Mouse (Mus musculus) small intestine, adult 2 months (tissue): ENCODE data around the gene Slc44a2. TPM values are rescaled to one million over a fixed set of nuclear protein-coding genes. Genes with fewer than 3 reads are reported as not detected.

Source experiments
- H3K27ac ChIP-seq: fragments of 200-500 bp; 2 replicates; pipeline ENCODE4 v1.5.1; 2012; ENCODE audit warnings: low read depth, low read length, control low read depth, inconsistent platforms; ENCODE audit not compliant: insufficient read depth
- H3K27me3 ChIP-seq: fragments of 200-500 bp; 2 replicates; pipeline ENCODE4 v1.6.1; 2012; ENCODE audit warnings: mild to moderate bottlenecking, moderate library complexity, low read length, inconsistent platforms; ENCODE audit not compliant: control insufficient read depth, insufficient read depth
- H3K36me3 ChIP-seq: fragments of 200-500 bp; 2 replicates; pipeline ENCODE4 v1.6.1; 2012; ENCODE audit warnings: mild to moderate bottlenecking, low read length, control low read depth, inconsistent platforms; ENCODE audit not compliant: control insufficient read depth, insufficient read depth
- H3K4me1 ChIP-seq: fragments of 200-500 bp; 2 replicates; pipeline ENCODE4 v1.6.1; 2012; ENCODE audit warnings: low read length, inconsistent platforms, mixed read lengths; ENCODE audit not compliant: control insufficient read depth, insufficient read depth, insufficient read length
- H3K4me3 ChIP-seq: fragments of 200-500 bp; 2 replicates; pipeline ENCODE4 v1.5.1; 2012; ENCODE audit warnings: low read depth, mild to moderate bottlenecking, control low read depth, inconsistent platforms, low read length, moderate library complexity
- CTCF ChIP-seq: fragments of 200-500 bp; IDR thresholded peaks from 2 replicates; pipeline ENCODE4 v1.5.1; 2012; ENCODE audit warnings: low read depth, mild to moderate bottlenecking, control low read depth, inconsistent platforms, low read length, moderate library complexity, mixed read lengths; ENCODE audit not compliant: insufficient replicate concordance, insufficient read length; ENCODE audit errors: extremely low read depth
- POLR2A ChIP-seq: fragments of 200-500 bp; IDR thresholded peaks from 2 replicates; pipeline ENCODE4 v1.6.1; 2012; ENCODE audit warnings: low read depth, mild to moderate bottlenecking, control low read depth, inconsistent platforms, low read length, moderate library complexity
- WGBS: fragments of 180-500 bp; shearing (Covaris S2); methylation state at CpG from one replicate; pipeline ENCODE4 v1.1.7; 2018; 5-methylcytosine and 5-hydroxymethylcytosine counted together
- polyA plus RNA-seq: library from polyadenylated mRNA; depleted of rRNA; stranded (reverse); fragments of >200 nt; gene quantifications from 2 replicates; pipeline ENCODE4 v1.2.3, GENCODE M21; 2012; rRNA removed

Gene Slc44a2
- 11.9 and 12.7 TPM in 2 replicates for polyA plus RNA-seq

- Histone ChIP-seq H3K27me3 (no peaks in the 10 kb centered on the region), H3K27ac (peak within 1 kb of the TSS; percentile 50), H3K4me3 (peak within 1 kb of the TSS; percentile 77), H3K36me3 (no peaks in the 10 kb centered on the region), H3K4me1 (peaks cover 2% of the 10 kb centered on the region; the same call in 1 of the 2 replicates)
- WGBS = 3% methylated on average over 52 of the region's 52 CpGs
- no peak for TF ChIP-seq POLR2A
- TF ChIP-seq CTCF = no peak
These were observed at the start of gene Slc44a2 for GRCm38 (mm10) chr9:21320619-21321512. Gene Slc44a2, plus strand, starts transcription at chr9:21320698.

- H3K27me3 ChIP-seq = no peaks in the 10 kb centered on the region
- no peak overlapping the region for H3K4me3 ChIP-seq
- peaks cover 76% of the 10 kb centered on the region for H3K36me3 ChIP-seq
- TF ChIP-seq CTCF = no peak
- no peak for TF ChIP-seq POLR2A
- H3K27ac ChIP-seq = no peak overlapping the region
- no peaks in the 10 kb centered on the region for H3K4me1 ChIP-seq
- WGBS = 89% methylated on average over 9 of the region's 9 CpGs
These were observed 48.1 kb upstream of the Slc44a2 start for GRCm38 (mm10) chr9:21272391-21272790.

GRCm38 (mm10) chr9:21273094-21273493 lies 47.4 kb upstream of the Slc44a2 start:
- Histone ChIP-seq H3K36me3 (peaks cover 77% of the 10 kb centered on the region), H3K27ac (no peak overlapping the region), H3K4me3 (no peak overlapping the region), H3K27me3 (no peaks in the 10 kb centered on the region), H3K4me1 (no peaks in the 10 kb centered on the region)
- TF ChIP-seq POLR2A (no peak), CTCF (no peak)
- WGBS = 78% methylated on average over 8 of the region's 8 CpGs

GRCm38 (mm10) chr9:21273520-21274228 lies 46.8 kb upstream of the Slc44a2 start:
- TF ChIP-seq CTCF (no peak), POLR2A (no peak)
- Histone ChIP-seq H3K36me3 (peaks cover 73% of the 10 kb centered on the region), H3K27me3 (no peaks in the 10 kb centered on the region), H3K27ac (no peak overlapping the region), H3K4me1 (no peaks in the 10 kb centered on the region), H3K4me3 (no peak overlapping the region)
- WGBS = 78% methylated on average over 7 of the region's 7 CpGs

GRCm38 (mm10) chr9:21274336-21274735 lies 46.2 kb upstream of the Slc44a2 start:
- Histone ChIP-seq H3K4me1 (no peaks in the 10 kb centered on the region), H3K4me3 (no peak overlapping the region), H3K27ac (no peak overlapping the region), H3K27me3 (no peaks in the 10 kb centered on the region), H3K36me3 (peaks cover 74% of the 10 kb centered on the region)
- WGBS = 90% methylated on average over 3 of the region's 3 CpGs
- TF ChIP-seq CTCF (no peak), POLR2A (no peak)

DNA sequence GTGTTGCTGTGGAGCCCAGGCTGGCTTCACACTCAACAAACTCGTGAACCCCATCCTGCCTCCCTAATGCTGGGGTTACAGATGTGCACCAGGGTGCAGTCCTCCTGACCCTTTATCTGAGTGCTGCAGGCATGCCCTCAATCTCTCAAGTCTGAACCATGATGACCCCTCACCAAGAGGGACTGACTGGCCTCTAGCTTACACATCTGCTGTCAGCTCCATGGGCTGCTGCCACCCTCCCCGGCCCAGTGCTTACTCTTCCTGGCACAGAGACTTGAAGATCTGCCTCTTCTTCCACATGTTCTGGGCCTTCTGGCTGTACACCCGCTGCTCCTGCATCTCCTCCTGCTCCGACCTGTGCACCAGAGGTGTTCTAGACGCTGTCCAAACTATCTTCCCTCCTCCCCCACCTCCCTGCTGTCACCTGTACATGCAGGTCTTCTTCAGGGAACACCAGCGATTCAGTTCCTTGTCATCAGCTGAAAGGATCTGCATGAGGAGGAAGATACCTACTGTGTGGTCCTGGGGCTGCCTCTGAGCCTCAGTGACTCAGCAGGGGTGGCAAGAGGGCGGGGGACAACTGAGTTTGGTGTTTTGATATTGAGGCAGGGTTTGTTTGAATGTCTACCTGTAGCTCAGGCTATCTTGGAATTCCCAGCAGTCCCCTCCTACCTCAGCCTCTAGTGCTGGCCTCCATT lies 45.3 kb upstream of the Slc44a2 start:
- Histone ChIP-seq H3K36me3 (peaks cover 74% of the 10 kb centered on the region), H3K27me3 (no peaks in the 10 kb centered on the region), H3K4me3 (no peak overlapping the region), H3K27ac (no peak overlapping the region), H3K4me1 (no peaks in the 10 kb centered on the region)
- no peak for TF ChIP-seq CTCF
- no peak for TF ChIP-seq POLR2A
- WGBS = 80% methylated on average over 7 of the region's 7 CpGs

DNA sequence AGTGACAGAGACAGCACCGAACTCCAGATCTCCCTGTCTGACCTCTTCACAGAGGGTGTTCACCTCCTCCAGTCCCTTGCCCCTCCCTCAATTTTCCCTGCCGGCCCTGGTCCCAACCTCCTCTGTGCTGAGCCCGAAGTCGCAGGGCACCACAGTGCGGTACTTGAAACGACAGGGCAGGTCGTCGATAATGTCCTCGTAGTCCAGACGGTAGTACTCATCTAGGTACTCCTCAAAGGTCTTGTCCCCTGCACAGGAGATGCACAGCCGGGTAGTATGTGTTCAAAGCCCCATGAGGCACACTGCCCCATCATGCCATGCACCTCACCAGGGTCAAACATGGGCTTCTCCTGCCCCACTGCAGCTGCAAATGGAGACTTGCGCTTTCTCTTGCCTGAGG lies 44.8 kb upstream of the Slc44a2 start:
- Histone ChIP-seq H3K27me3 (no peaks in the 10 kb centered on the region), H3K27ac (no peak overlapping the region), H3K36me3 (peaks cover 72% of the 10 kb centered on the region), H3K4me3 (no peak overlapping the region), H3K4me1 (no peaks in the 10 kb centered on the region)
- TF ChIP-seq CTCF (no peak), POLR2A (no peak)
- WGBS = 86% methylated on average over 12 of the region's 12 CpGs
